Mouse (Mus musculus) kidney, embryonic 15.5 days (tissue): Measurements from ENCODE around the gene Taf3. TPM values are rescaled to one million over a fixed set of nuclear protein-coding genes. Genes with fewer than 3 reads are reported as not detected.

Source experiments
- ATAC-seq: fragments of 200-750 bp; cut with Nextera tagmentation; replicated peaks from 2 replicates; pipeline ENCODE4 v1.8.0; 2017; ENCODE audit warnings: moderate TSS enrichment; ENCODE audit not compliant: low FRiP score
- H3K27ac ChIP-seq: fragments of 300-500 bp; sonication (generic); 2 replicates; pipeline ENCODE4 v1.5.1; 2015; ENCODE audit warnings: mild to moderate bottlenecking, inconsistent platforms
- H3K27me3 ChIP-seq: fragments of 300-500 bp; sonication (generic); 2 replicates; pipeline ENCODE4 v1.6.1; 2015; ENCODE audit warnings: inconsistent platforms
- H3K36me3 ChIP-seq: fragments of 300-500 bp; sonication (generic); 2 replicates; pipeline ENCODE4 v1.6.1; 2015; ENCODE audit warnings: inconsistent platforms
- H3K4me1 ChIP-seq: fragments of 300-500 bp; sonication (generic); 2 replicates; pipeline ENCODE4 v1.6.1; 2015; ENCODE audit warnings: inconsistent platforms
- H3K4me2 ChIP-seq: fragments of 300-500 bp; sonication (generic); 2 replicates; pipeline ENCODE4 v1.6.1; 2015; ENCODE audit warnings: moderate library complexity, mild to moderate bottlenecking, inconsistent platforms
- H3K4me3 ChIP-seq: fragments of 300-500 bp; sonication (generic); replicated peaks from 2 replicates; pipeline ENCODE4 v1.5.1; 2015; ENCODE audit warnings: mild to moderate bottlenecking, inconsistent platforms
- H3K9ac ChIP-seq: fragments of 300-500 bp; sonication (generic); 2 replicates; pipeline ENCODE4 v1.6.1; 2015; ENCODE audit warnings: mild to moderate bottlenecking, inconsistent platforms
- H3K9me3 ChIP-seq: fragments of 300-500 bp; sonication (generic); replicated peaks from 2 replicates; pipeline ENCODE4 v1.6.1; 2016; ENCODE audit warnings: inconsistent platforms
- WGBS: fragments of 180-500 bp; shearing (Covaris S2); methylation state at CpG from one replicate; pipeline ENCODE4 v1.1.7; 2015; ENCODE audit warnings: mixed read lengths; 5-methylcytosine and 5-hydroxymethylcytosine counted together
- polyA plus RNA-seq: library from polyadenylated mRNA; unstranded; fragments of >200 nt; fragmentation: Nextera tagmentation; extraction: Ambion mirVana; gene quantifications from 2 replicates; pipeline ENCODE4 v1.2.1, GENCODE M21; 2015

Gene Taf3
- polyA plus RNA-seq, result 16.4 TPM in 2 replicates

- Histone ChIP-seq H3K4me2 (peak within 1 kb of the TSS; percentile 83), H3K27me3 (no peaks in the 10 kb centered on the region), H3K27ac (no peak within 1 kb of the TSS), H3K9me3 (no peaks in the 10 kb centered on the region), H3K9ac (peak within 1 kb of the TSS; percentile 67), H3K4me1 (peaks cover 14% of the 10 kb centered on the region), H3K4me3 (peak within 1 kb of the TSS; percentile 94), H3K36me3 (no peaks in the 10 kb centered on the region)
- WGBS, result under 1% methylated on average over 36 of the region's 36 CpGs
- ATAC-seq, result peak; percentile 94
Measured at GRCm38 (mm10) chr2:10048461-10048860, at the start of gene Taf3. Taf3 (minus strand) TSS chr2:10048596.

DNA sequence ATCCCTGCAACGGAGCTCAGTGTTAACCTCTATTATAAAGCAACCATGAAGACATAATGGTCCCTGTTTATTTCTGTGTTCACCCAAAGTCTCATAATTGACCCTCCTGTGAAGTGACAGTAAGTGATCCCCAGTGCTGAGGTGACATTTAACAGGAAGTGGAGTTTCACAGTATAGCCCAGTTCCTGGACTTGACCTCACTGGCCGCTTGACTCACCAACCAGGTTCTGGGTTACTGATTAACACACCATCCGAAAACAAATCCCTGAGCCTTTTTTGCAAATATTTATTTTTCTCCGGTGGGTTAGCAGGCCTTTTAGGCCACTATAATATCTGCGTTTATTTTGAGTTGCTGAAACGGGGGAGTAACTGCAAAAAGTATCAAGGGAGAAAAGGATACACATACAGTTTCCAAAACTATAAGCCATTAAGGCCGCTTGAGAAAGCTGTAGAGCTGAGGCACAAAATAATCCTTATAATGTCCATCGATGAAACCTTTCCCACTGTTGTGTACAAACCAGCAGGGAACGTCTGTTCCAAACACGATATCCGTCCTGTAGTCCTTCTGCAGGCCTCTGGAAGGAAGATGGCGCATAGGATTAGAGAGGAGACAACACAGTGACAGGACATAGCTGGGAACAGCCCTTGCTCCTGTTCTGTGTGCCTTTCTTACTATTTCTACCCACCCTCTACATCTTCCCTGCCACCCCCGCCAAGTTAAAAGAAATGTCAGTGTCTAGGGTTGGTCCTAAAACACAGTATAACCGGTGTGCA is 46.1 kb upstream of the Taf3 start:
- no peak overlapping the region for H3K4me2 ChIP-seq
- H3K9ac ChIP-seq, result no peak overlapping the region
- H3K27ac ChIP-seq, result no peak overlapping the region
- WGBS, result 74% methylated on average over 14 of the region's 14 CpGs
- no peaks in the 10 kb centered on the region for H3K9me3 ChIP-seq
- H3K4me3 ChIP-seq, result no peak overlapping the region
- no peaks in the 10 kb centered on the region for H3K4me1 ChIP-seq
- no peak for ATAC-seq
- H3K27me3 ChIP-seq, result no peaks in the 10 kb centered on the region
- H3K36me3 ChIP-seq, result peaks cover 47% of the 10 kb centered on the region

DNA sequence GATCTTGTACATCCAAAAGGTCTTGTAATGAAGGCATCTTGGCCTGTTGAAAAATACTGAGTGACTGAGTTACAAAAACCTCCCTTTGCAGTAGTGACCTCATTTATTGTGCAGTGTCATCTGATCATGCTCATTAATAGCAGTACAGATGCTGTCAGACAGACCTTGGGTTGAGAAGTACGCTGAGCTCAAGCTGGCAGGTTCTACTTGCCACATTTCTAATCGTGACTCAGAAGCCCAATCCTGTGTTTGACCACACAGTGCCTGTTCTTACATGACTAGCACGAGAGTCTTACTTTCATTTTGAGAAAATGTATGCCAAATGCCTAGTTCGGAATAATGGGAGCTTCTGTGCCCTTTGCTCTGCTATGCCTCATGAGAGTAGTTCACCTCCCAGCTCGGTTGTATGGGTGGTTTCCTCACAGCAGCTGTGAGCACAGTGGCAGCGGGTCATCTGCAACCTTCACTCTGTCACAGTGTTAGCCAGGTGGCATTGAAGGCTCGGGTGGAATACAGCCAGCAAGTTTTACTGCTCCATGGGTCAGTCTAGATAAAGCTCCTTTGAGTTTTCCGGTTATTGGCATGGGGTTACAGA is 39.0 kb upstream of the Taf3 start:
- Histone ChIP-seq H3K4me2 (no peak overlapping the region), H3K27me3 (no peaks in the 10 kb centered on the region), H3K9me3 (no peaks in the 10 kb centered on the region), H3K4me3 (no peak overlapping the region), H3K4me1 (no peaks in the 10 kb centered on the region), H3K9ac (no peak overlapping the region), H3K27ac (no peak overlapping the region), H3K36me3 (peaks cover 76% of the 10 kb centered on the region)
- 79% methylated on average over 8 of the region's 8 CpGs for WGBS
- no peak for ATAC-seq

GRCm38 (mm10) chr2:10082737-10083136 is 34.3 kb upstream of the Taf3 start:
- Histone ChIP-seq H3K4me1 (peaks cover 25% of the 10 kb centered on the region), H3K9me3 (no peaks in the 10 kb centered on the region), H3K4me3 (no peak overlapping the region), H3K36me3 (peaks cover 35% of the 10 kb centered on the region), H3K27me3 (no peaks in the 10 kb centered on the region), H3K27ac (no peak overlapping the region), H3K4me2 (no peak overlapping the region), H3K9ac (no peak overlapping the region)
- 48% methylated on average over 1 of the region's 1 CpGs for WGBS
- no peak for ATAC-seq

DNA sequence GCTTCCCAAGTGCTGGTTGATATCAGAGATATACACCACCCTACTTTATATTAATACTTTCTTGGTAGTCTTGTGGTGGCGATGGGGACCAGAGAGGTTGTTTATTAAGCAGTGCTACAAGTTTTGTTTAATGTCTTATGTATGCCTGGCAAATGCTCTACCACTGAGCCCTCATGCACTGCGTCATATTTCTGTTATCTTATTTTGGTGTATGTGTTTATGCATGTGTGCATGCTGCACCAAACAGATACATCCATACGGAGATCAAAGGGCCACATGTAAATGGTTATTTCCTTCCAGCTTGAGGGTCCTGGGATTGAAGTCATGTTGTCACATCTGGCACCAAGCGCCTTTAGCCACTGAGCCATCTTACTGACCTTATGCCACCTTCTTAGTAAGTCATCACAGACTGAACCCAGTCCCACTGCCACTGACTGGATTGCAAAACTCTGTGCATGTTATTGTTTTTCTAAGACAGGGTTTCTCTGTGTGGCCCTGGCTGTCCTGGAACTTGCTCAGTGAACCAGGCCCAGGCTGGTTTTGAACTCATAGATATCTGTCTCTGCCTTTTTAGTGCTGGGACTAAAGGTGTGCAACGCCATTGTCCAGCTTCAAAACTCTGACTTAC is 33.2 kb upstream of the Taf3 start:
- no peak overlapping the region for H3K27ac ChIP-seq
- H3K4me1 ChIP-seq, result peaks cover 32% of the 10 kb centered on the region
- peaks cover 25% of the 10 kb centered on the region; the same call in 1 of the 2 replicates for H3K36me3 ChIP-seq
- H3K9me3 ChIP-seq, result no peaks in the 10 kb centered on the region
- H3K4me3 ChIP-seq, result peak overlapping the region; percentile 97
- H3K27me3 ChIP-seq, result no peaks in the 10 kb centered on the region
- H3K9ac ChIP-seq, result peak overlapping the region; percentile 84
- 90% methylated on average over 5 of the region's 5 CpGs for WGBS
- H3K4me2 ChIP-seq, result peak overlapping the region; percentile 69
- ATAC-seq, result no peak

- peak within 1 kb of the TSS; percentile 97 for H3K27ac ChIP-seq
- H3K9ac ChIP-seq, result peak within 1 kb of the TSS; percentile 98
- H3K36me3 ChIP-seq, result peaks cover 19% of the 10 kb centered on the region; the same call in 1 of the 2 replicates
- H3K4me3 ChIP-seq, result peak within 1 kb of the TSS; percentile 97
- H3K4me1 ChIP-seq, result peaks cover 37% of the 10 kb centered on the region
- peak within 1 kb of the TSS; percentile 69 for H3K4me2 ChIP-seq
- no peaks in the 10 kb centered on the region for H3K9me3 ChIP-seq
- peak; percentile 97 for ATAC-seq
- no peaks in the 10 kb centered on the region for H3K27me3 ChIP-seq
- under 1% methylated on average over 61 of the region's 61 CpGs for WGBS
Measured at GRCm38 (mm10) chr2:10080310-10081010, 32.1 kb upstream of the Taf3 start, which contains the start of the genes Atp5c1 and Kin. Atp5c1 (minus strand) TSS chr2:10080510. Kin (plus strand) TSS chr2:10080593.

GRCm38 (mm10) chr2:10079745-10080309 is 31.4 kb upstream of the Taf3 start:
- Histone ChIP-seq H3K9ac (peak overlapping the region; percentile 98), H3K36me3 (peaks cover 23% of the 10 kb centered on the region; the same call in 1 of the 2 replicates), H3K27ac (peak overlapping the region; percentile 97), H3K4me3 (peak overlapping the region; percentile 97), H3K4me1 (peaks cover 43% of the 10 kb centered on the region), H3K4me2 (peak overlapping the region; percentile 67), H3K27me3 (no peaks in the 10 kb centered on the region), H3K9me3 (no peaks in the 10 kb centered on the region)
- peak; percentile 78; the same call in 1 of the 2 replicates for ATAC-seq
- under 1% methylated on average over 28 of the region's 28 CpGs for WGBS

GRCm38 (mm10) chr2:10076675-10077074 is 28.3 kb upstream of the Taf3 start:
- Histone ChIP-seq H3K9me3 (no peaks in the 10 kb centered on the region), H3K27me3 (no peaks in the 10 kb centered on the region), H3K36me3 (peaks cover 27% of the 10 kb centered on the region), H3K4me2 (no peak overlapping the region; the same call in 1 of the 2 replicates), H3K4me3 (no peak overlapping the region), H3K27ac (no peak overlapping the region), H3K4me1 (peaks cover 46% of the 10 kb centered on the region), H3K9ac (no peak overlapping the region)
- ATAC-seq, result no peak
- 74% methylated on average over 8 of the region's 8 CpGs for WGBS

- no peak for ATAC-seq
Measured at GRCm38 (mm10) chr2:10074470-10074869, 26.1 kb upstream of the Taf3 start.

GRCm38 (mm10) chr2:10071751-10072150 is 23.4 kb upstream of the Taf3 start:
- Histone ChIP-seq H3K27ac (no peak overlapping the region), H3K9me3 (no peaks in the 10 kb centered on the region), H3K27me3 (no peaks in the 10 kb centered on the region), H3K4me3 (no peak overlapping the region), H3K9ac (no peak overlapping the region), H3K36me3 (peaks cover 60% of the 10 kb centered on the region), H3K4me1 (peaks cover 20% of the 10 kb centered on the region), H3K4me2 (no peak overlapping the region)
- WGBS, result 50% methylated on average over 7 of the region's 7 CpGs
- no peak for ATAC-seq

More at GRCm38 (mm10) chr2:10074470-10074869, 26.1 kb upstream of the Taf3 start:
- peaks cover 34% of the 10 kb centered on the region for H3K36me3 ChIP-seq
- peaks cover 41% of the 10 kb centered on the region for H3K4me1 ChIP-seq
- no peak overlapping the region for H3K27ac ChIP-seq
- 84% methylated on average over 7 of the region's 7 CpGs for WGBS
- no peak overlapping the region for H3K4me2 ChIP-seq
- no peaks in the 10 kb centered on the region for H3K9me3 ChIP-seq
- H3K9ac ChIP-seq, result no peak overlapping the region
- H3K27me3 ChIP-seq, result no peaks in the 10 kb centered on the region
- no peak overlapping the region for H3K4me3 ChIP-seq

- no peak overlapping the region for H3K4me2 ChIP-seq
- no peaks in the 10 kb centered on the region for H3K9me3 ChIP-seq
- no peak for ATAC-seq
- 89% methylated on average over 5 of the region's 5 CpGs for WGBS
- H3K4me1 ChIP-seq, result no peaks in the 10 kb centered on the region
- H3K4me3 ChIP-seq, result no peak overlapping the region
- no peak overlapping the region for H3K27ac ChIP-seq
- peaks cover 94% of the 10 kb centered on the region for H3K36me3 ChIP-seq
- H3K9ac ChIP-seq, result no peak overlapping the region
- H3K27me3 ChIP-seq, result no peaks in the 10 kb centered on the region
Measured at GRCm38 (mm10) chr2:10058836-10059235, 10.4 kb upstream of the Taf3 start.
